Mouse (Mus musculus) MEL (cell line): ENCODE results near the gene Inpp5d. TPM values are rescaled to one million over a fixed set of nuclear protein-coding genes. Genes with fewer than 3 reads are reported as not detected.

Experiments
- DNase-seq: peaks from one replicate; pipeline ENCODE4 v3.0.0; 2011; ENCODE audit warnings: low read depth, low spot score
- H3K27ac ChIP-seq: 2 replicates; pipeline ENCODE4 v1.5.1; 2012; ENCODE audit warnings: low read depth, mild to moderate bottlenecking, control low read depth, low read length, moderate library complexity; ENCODE audit not compliant: control insufficient read depth
- H3K27me3 ChIP-seq, 2 experiments: fragments of 150-350 bp in 1 of 2; sonication (generic) in 1 of 2; 2 replicates each; pipeline ENCODE4 v1.6.1; 2012; ENCODE audit warnings: low read length in 2 of 2, mild to moderate bottlenecking in 2 of 2, improper control_type of control experiment in 1 of 2, moderate library complexity in 1 of 2; ENCODE audit not compliant: insufficient read depth in 2 of 2, control insufficient read depth in 1 of 2
- H3K36me3 ChIP-seq, 2 experiments: 2 replicates each; pipeline ENCODE4 v1.6.1; 2012 to 2014; ENCODE audit warnings: low read length in 2 of 2, improper control_type of control experiment in 1 of 2, inconsistent platforms in 1 of 2, mild to moderate bottlenecking in 1 of 2; ENCODE audit not compliant: insufficient read depth in 2 of 2, control insufficient read depth in 1 of 2
- H3K4me1 ChIP-seq, 2 experiments: fragments of 150-350 bp in 1 of 2; sonication (generic) in 1 of 2; 2 replicates each; pipeline ENCODE4 v1.6.1; 2012; ENCODE audit warnings: low read length in 2 of 2, improper control_type of control experiment in 1 of 2, mild to moderate bottlenecking in 1 of 2; ENCODE audit not compliant: insufficient read depth in 2 of 2, control insufficient read depth in 1 of 2
- H3K4me3 ChIP-seq, 2 experiments: fragments of 150-350 bp in 1 of 2; sonication (generic) in 1 of 2; 2 replicates each; pipeline ENCODE4 v1.5.1; 2012; ENCODE audit warnings: low read depth in 2 of 2, low read length in 2 of 2, mild to moderate bottlenecking in 2 of 2, moderate library complexity in 2 of 2, control low read depth in 1 of 2, improper control_type of control experiment in 1 of 2; ENCODE audit not compliant: control insufficient read depth in 1 of 2, insufficient read depth in 1 of 2
- H3K79me2 ChIP-seq: 2 replicates; pipeline ENCODE4 v1.6.1; 2012; ENCODE audit warnings: mild to moderate bottlenecking, low read length, moderate library complexity; ENCODE audit not compliant: control insufficient read depth, poor library complexity, insufficient read depth
- H3K9ac ChIP-seq: 2 replicates; pipeline ENCODE4 v1.6.1; 2012; ENCODE audit warnings: low read depth, mild to moderate bottlenecking, control low read depth, low read length, moderate library complexity; ENCODE audit not compliant: control insufficient read depth, poor library complexity, severe bottlenecking
- H3K9me3 ChIP-seq: fragments of 150-350 bp; sonication (generic); replicated peaks from 2 replicates; pipeline ENCODE4 v1.6.1; 2012; ENCODE audit warnings: mild to moderate bottlenecking, low read length, improper control_type of control experiment, moderate library complexity; ENCODE audit not compliant: insufficient read depth
- CHD1 ChIP-seq: IDR thresholded peaks from 2 replicates; pipeline ENCODE4 v1.6.1; 2012; ENCODE audit warnings: low read depth, mild to moderate bottlenecking, inconsistent platforms, low read length, improper control_type of control experiment
- CTCF ChIP-seq, 3 experiments: IDR thresholded peaks in 2 of 3; conservative IDR thresholded peaks in 1 of 3; 2 replicates each; pipeline ENCODE4 v1.5.1; 2011 to 2012; ENCODE audit warnings: low read length in 3 of 3, low read depth in 2 of 3, mild to moderate bottlenecking in 2 of 3, improper control_type of control experiment in 1 of 3, inconsistent platforms in 1 of 3, mixed read lengths in 1 of 3, moderate library complexity in 1 of 3; ENCODE audit not compliant: control insufficient read depth in 1 of 3, insufficient read depth in 1 of 3, poor library complexity in 1 of 3, severe bottlenecking in 1 of 3
- ELF1 ChIP-seq: IDR thresholded peaks from 2 replicates; pipeline ENCODE4 v1.6.1; 2014; ENCODE audit warnings: low read depth, mild to moderate bottlenecking, inconsistent platforms, low read length, improper control_type of control experiment, moderate library complexity
- EP300 ChIP-seq, 2 experiments: IDR thresholded peaks; 2 replicates each; pipeline ENCODE4 v1.6.1; 2011; ENCODE audit warnings: improper control_type of control experiment in 2 of 2, low read length in 2 of 2, low read depth in 1 of 2, mild to moderate bottlenecking in 1 of 2
- ETS1 ChIP-seq: IDR thresholded peaks from 2 replicates; pipeline ENCODE4 v1.6.1; 2012; ENCODE audit warnings: low read depth, mild to moderate bottlenecking, inconsistent platforms, low read length, improper control_type of control experiment, moderate library complexity
- GATA1 ChIP-seq: IDR thresholded peaks from 2 replicates; pipeline ENCODE4 v1.6.1; 2011; ENCODE audit warnings: low read depth, low read length, improper control_type of control experiment
- JUND ChIP-seq: IDR thresholded peaks from 2 replicates; pipeline ENCODE4 v1.6.1; 2011; ENCODE audit warnings: low read depth, mild to moderate bottlenecking, improper control_type of control experiment, low read length
- MAX ChIP-seq: IDR thresholded peaks from 2 replicates; pipeline ENCODE4 v1.6.1; 2011; ENCODE audit warnings: low read length, improper control_type of control experiment
- MAZ ChIP-seq: IDR thresholded peaks from 2 replicates; pipeline ENCODE4 v1.6.1; 2012; ENCODE audit warnings: low read depth, mild to moderate bottlenecking, inconsistent platforms, low read length, improper control_type of control experiment
- MEF2A ChIP-seq: IDR thresholded peaks from 2 replicates; pipeline ENCODE4 v1.6.1; 2014; ENCODE audit warnings: low read depth, mild to moderate bottlenecking, inconsistent platforms, low read length, improper control_type of control experiment; ENCODE audit not compliant: poor library complexity, insufficient replicate concordance, severe bottlenecking; ENCODE audit errors: extremely low read depth
- MXI1 ChIP-seq: IDR thresholded peaks from 2 replicates; pipeline ENCODE4 v1.6.1; 2011; ENCODE audit warnings: mild to moderate bottlenecking, low read depth, low read length, improper control_type of control experiment
- MYC ChIP-seq: IDR thresholded peaks from 2 replicates; pipeline ENCODE4 v1.6.1; 2011; ENCODE audit warnings: low read depth, mild to moderate bottlenecking, low read length, improper control_type of control experiment, moderate library complexity
- NRF1 ChIP-seq: IDR thresholded peaks from 2 replicates; pipeline ENCODE4 v1.6.1; 2014; ENCODE audit warnings: low read depth, mild to moderate bottlenecking, inconsistent platforms, low read length, improper control_type of control experiment, moderate library complexity; ENCODE audit not compliant: poor library complexity, insufficient read depth, severe bottlenecking
- POLR2A ChIP-seq, 2 experiments: IDR thresholded peaks; 2 replicates each; pipeline ENCODE4 v1.6.1; 2011 to 2012; ENCODE audit warnings: low read length in 2 of 2, mild to moderate bottlenecking in 2 of 2, control low read depth in 1 of 2, improper control_type of control experiment in 1 of 2, low read depth in 1 of 2, moderate library complexity in 1 of 2; ENCODE audit not compliant: control insufficient read depth in 1 of 2, insufficient read depth in 1 of 2, poor library complexity in 1 of 2
- POLR2AphosphoS2 ChIP-seq: IDR thresholded peaks from 2 replicates; pipeline ENCODE4 v1.6.1; 2011; ENCODE audit warnings: low read length, improper control_type of control experiment
- POLR2AphosphoS5 ChIP-seq: IDR thresholded peaks from 2 replicates; pipeline ENCODE4 v1.6.1; 2012; ENCODE audit warnings: low read depth, borderline replicate concordance, mild to moderate bottlenecking, inconsistent platforms, low read length, moderate library complexity, mixed read lengths
- RAD21 ChIP-seq: IDR thresholded peaks from 2 replicates; pipeline ENCODE4 v1.6.1; 2011; ENCODE audit warnings: mild to moderate bottlenecking, low read depth, low read length, improper control_type of control experiment
- SIN3A ChIP-seq: IDR thresholded peaks from 2 replicates; pipeline ENCODE4 v1.6.1; 2012; ENCODE audit warnings: low read length, improper control_type of control experiment, inconsistent platforms
- SMC3 ChIP-seq: IDR thresholded peaks from 2 replicates; pipeline ENCODE4 v1.6.1; 2011; ENCODE audit warnings: low read depth, low read length, improper control_type of control experiment
- TAL1 ChIP-seq: IDR thresholded peaks from 2 replicates; pipeline ENCODE4 v1.6.1; 2012; ENCODE audit warnings: mild to moderate bottlenecking, inconsistent platforms, low read length, moderate library complexity, mixed read lengths
- TBP ChIP-seq: IDR thresholded peaks from 2 replicates; pipeline ENCODE4 v1.8.0; 2011; ENCODE audit warnings: low read depth, low read length, improper control_type of control experiment
- USF2 ChIP-seq, 2 experiments: IDR thresholded peaks; 2 replicates each; pipeline ENCODE4 v1.6.1; 2011 to 2012; ENCODE audit warnings: improper control_type of control experiment in 2 of 2, low read length in 2 of 2, borderline replicate concordance in 1 of 2, inconsistent platforms in 1 of 2, low read depth in 1 of 2, mild to moderate bottlenecking in 1 of 2; ENCODE audit not compliant: insufficient read depth in 1 of 2
- ZC3H11A ChIP-seq: IDR thresholded peaks from 2 replicates; pipeline ENCODE4 v1.6.1; 2012; ENCODE audit warnings: low read depth, mild to moderate bottlenecking, inconsistent platforms, low read length, improper control_type of control experiment
- ZNF384 ChIP-seq: IDR thresholded peaks from 2 replicates; pipeline ENCODE4 v1.6.1; 2012; ENCODE audit warnings: low read depth, mild to moderate bottlenecking, inconsistent platforms, low read length, improper control_type of control experiment
- polyA plus RNA-seq, 2 experiments: library from polyadenylated mRNA; stranded (reverse) in 1 of 2; unstranded in 1 of 2; fragments of >175 nt in 1 of 2; fragments of >200 nt in 1 of 2; gene quantifications; 2 replicates each; pipeline versions ENCODE4 v1.2.1 to v1.2.4; 2012; ENCODE audit warnings: low replicate concordance in 2 of 2, low read depth in 1 of 2; ENCODE audit not compliant: insufficient read length in 2 of 2, insufficient read depth in 1 of 2, missing spikeins in 1 of 2
- total RNA-seq: library from RNA; depleted of rRNA; stranded (reverse); fragments of 300-350 nt; gene quantifications from 2 replicates; pipeline ENCODE4 v1.2.3, GENCODE M21; 2012

The Inpp5d gene
- total and polyA plus RNA-seq, 3 experiments = 69.4 to 71.3 TPM; not detected in 1

DNA sequence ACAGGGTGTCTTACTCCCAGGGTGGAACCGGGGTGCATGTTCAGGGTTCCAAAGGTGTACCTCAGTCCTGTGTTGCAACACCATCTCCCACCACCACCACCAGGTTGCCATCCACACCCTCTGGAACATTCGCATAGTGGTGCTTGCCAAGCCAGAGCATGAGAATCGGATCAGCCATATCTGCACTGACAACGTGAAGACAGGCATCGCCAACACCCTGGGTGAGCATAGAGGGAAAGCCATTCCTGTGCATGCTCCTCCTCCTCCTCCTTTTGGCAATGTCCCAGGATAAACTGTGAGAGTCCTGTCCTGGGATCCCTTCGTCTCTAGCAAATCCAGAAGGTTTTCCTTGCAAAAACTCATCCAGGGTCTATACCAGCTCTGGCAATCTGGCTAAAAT lies 77.9 kb downstream of the Inpp5d start:
- Histone ChIP-seq H3K9ac (no peak overlapping the region), H3K4me3 (no peak overlapping the region), H3K27me3 (no peaks in the 10 kb centered on the region), H3K79me2 (no peaks in the 10 kb centered on the region), H3K9me3 (no peaks in the 10 kb centered on the region), H3K36me3 (peaks cover 0 to 18% of the 10 kb centered on the region in 2 experiments; a peak in 2 of 4 replicates), H3K27ac (no peak overlapping the region), H3K4me1 (no peaks in the 10 kb centered on the region)
- TF ChIP-seq MAZ (no peak), MYC (no peak), TAL1 (no peak), EP300 (IDR thresholded peaks at IDR 0.05; ENCODE audit: low read depth in 1 of 2, low read length in 2 of 2) (no peak), SMC3 (no peak), MEF2A (no peak), TBP (no peak), ETS1 (no peak), MXI1 (no peak), POLR2AphosphoS2 (no peak), SIN3A (no peak), NRF1 (no peak), USF2 (IDR thresholded peaks at IDR 0.05; ENCODE audit: borderline replicate concordance in 1 of 2, insufficient read depth in 1 of 2, low read depth in 1 of 2, low read length in 2 of 2) (no peak), POLR2A (IDR thresholded peaks at IDR 0.05; ENCODE audit: control insufficient read depth in 1 of 2, insufficient read depth in 1 of 2, low read depth in 1 of 2, low read length in 2 of 2, poor library complexity in 1 of 2) (no peak), JUND (no peak), ZNF384 (no peak), MAX (no peak)
- DNase-seq = no peak

DNA sequence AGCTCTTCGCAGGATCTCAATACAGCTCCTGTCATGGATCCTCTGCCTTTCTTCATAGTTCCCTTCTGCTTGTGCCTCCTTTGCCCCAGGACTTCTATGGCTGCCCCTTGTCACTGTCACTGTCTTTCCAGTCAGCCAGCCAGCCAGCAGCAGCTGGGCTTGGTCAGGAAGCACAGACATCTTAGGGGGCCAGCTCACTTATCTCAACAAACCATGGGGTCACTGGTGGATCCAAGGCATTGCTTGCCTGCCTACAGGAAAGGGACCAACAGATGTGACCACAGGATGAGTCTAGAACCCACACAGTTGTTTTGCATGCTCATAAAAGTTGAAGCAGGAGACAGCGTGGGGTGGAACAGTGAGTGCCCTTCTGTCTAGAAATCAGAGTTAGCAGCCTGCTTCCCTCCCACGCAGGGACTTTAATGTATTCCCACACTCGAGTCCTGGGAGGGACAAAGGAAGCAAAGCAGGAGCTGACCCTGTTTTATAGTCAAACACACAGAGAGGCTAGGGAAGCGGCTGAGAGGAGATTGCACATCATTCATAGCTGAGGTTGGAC lies 79.9 kb downstream of the Inpp5d start:
- peaks cover 0 to 22% of the 10 kb centered on the region in 2 experiments; a peak in 2 of 4 replicates for H3K36me3 ChIP-seq
- DNase-seq = no peak
- H3K4me3 ChIP-seq = no peak overlapping the region

More for the DNA sequence above, 79.9 kb downstream of the Inpp5d start:
- Histone ChIP-seq H3K4me1 (no peaks in the 10 kb centered on the region), H3K27me3 (no peaks in the 10 kb centered on the region), H3K79me2 (no peaks in the 10 kb centered on the region), H3K9me3 (no peaks in the 10 kb centered on the region)
- no peak for TF ChIP-seq POLR2AphosphoS5
- TF ChIP-seq ELF1 = no peak
- TF ChIP-seq CTCF (IDR thresholded peaks at IDR 0.05 in 2 of 3, conservative IDR thresholded peaks at IDR 0.05 in 1 of 3; ENCODE audit: control insufficient read depth in 1 of 3, insufficient read depth in 1 of 3, low read depth in 2 of 3, low read length in 3 of 3, poor library complexity in 1 of 3, severe bottlenecking in 1 of 3) = no peak
- no peak for TF ChIP-seq GATA1
- TF ChIP-seq MXI1 = no peak
- no peak for TF ChIP-seq ZC3H11A
- TF ChIP-seq RAD21 = no peak
- TF ChIP-seq CHD1 = no peak
- TF ChIP-seq, all 39 proteins: peak for 0
- H3K27ac ChIP-seq = no peak overlapping the region
- H3K9ac ChIP-seq = no peak overlapping the region
